Comparison of ENCODE assay signal across 9 mouse cellular contexts in the genomic region with DNA sequence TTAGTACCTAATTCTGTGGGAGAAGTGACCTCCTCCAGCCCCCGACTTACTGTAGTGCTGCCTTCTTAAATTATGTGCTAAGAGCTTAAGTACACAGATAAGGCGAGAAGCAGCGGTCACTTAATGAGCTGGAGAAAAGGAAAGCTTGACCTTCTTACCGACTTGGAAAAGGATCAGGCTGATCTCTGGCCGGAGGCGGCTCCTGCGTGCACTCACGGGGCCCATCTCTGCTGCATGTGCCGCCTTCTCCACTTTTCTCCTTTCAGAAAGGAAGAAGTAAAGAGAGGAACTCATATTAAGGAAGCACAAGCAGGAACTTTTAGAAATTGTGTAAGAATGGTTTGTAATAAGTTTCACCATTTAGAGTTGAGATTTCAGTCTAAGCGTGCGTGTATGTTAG. TPM values are rescaled to one million over a fixed set of nuclear protein-coding genes. Genes with fewer than 3 reads are reported as not detected.
DNase-seq lines count a peak whose midpoint lies in the region; ATAC-seq and TF ChIP-seq lines count a peak whose summit lies in the region.
"Had no signal": no experiment of that assay in that cellular context is flagged by ENCODE, and none has a peak within 500 bp of the region (broad histone marks: within the 10 kb centered on the region; RNA-seq: fewer than 3 reads in every experiment).

A gene (minus strand): TSS at position 292 of the 400 bp plus-strand sequence.

- DNase-seq in limb, embryonic 10.5 days (ENCODE audit: low spot score) = no peak
- DNase-seq in heart, postnatal 0 days (ENCODE audit: low spot score) = no peak
- no peak for DNase-seq in liver, embryonic 14.5 days (ENCODE audit: low read depth in 3 of 3, low spot score in 3 of 3)
- DNase-seq in cerebellum, adult 8-10 months = no peak
- no peak for DNase-seq in spleen, adult 12 weeks (ENCODE audit: low spot score)
- DNase-seq in spleen, adult 18-20 months = no peak

- H3K27me3 ChIP-seq in limb, embryonic 15.5 days = no peaks in the 10 kb centered on the region
- H3K27me3 ChIP-seq in limb, embryonic 10.5 days (ENCODE audit: low read depth, poor library complexity, severe bottlenecking) = no peaks in the 10 kb centered on the region
- no peaks in the 10 kb centered on the region for H3K27me3 ChIP-seq in heart, postnatal 0 days (ENCODE audit: control insufficient read depth, insufficient read depth, low read length)
- no peaks in the 10 kb centered on the region for H3K27me3 ChIP-seq in liver, embryonic 14.5 days (ENCODE audit: control insufficient read depth, insufficient read depth, low read length)

- no peak for TF ChIP-seq CTCF in heart, postnatal 0 days (IDR thresholded peaks at IDR 0.05; ENCODE audit: low read depth)
- no peak for TF ChIP-seq CTCF in liver, embryonic 14.5 days (IDR thresholded peaks at IDR 0.05; ENCODE audit: low read depth)
- TF ChIP-seq CTCF in olfactory bulb, adult 2 months (IDR thresholded peaks at IDR 0.05; ENCODE audit: insufficient read depth, low read depth, low read length) = no peak

- no peak for TF ChIP-seq EP300 in heart, postnatal 0 days (IDR thresholded peaks at IDR 0.05; ENCODE audit: low read depth)
- TF ChIP-seq EP300 in liver, embryonic 14.5 days (IDR thresholded peaks at IDR 0.05; ENCODE audit: low read depth) = no peak

- H3K4me2 ChIP-seq in limb, embryonic 15.5 days = no peak within 1 kb of the TSS
- 0 out of 2 replicates have a peak within 1 kb of the TSS, but pooled peaks have one; percentile 10 for H3K4me2 ChIP-seq in heart, postnatal 0 days (ENCODE audit: low read depth, low read length)
- H3K4me2 ChIP-seq in liver, embryonic 14.5 days (ENCODE audit: low read depth) = no peak within 1 kb of the TSS

- WGBS in limb, embryonic 15.5 days = 71% methylated on average over 11 of the region's 11 CpGs
- WGBS in limb, embryonic 10.5 days = 84% methylated on average over 11 of the region's 11 CpGs
- 43% methylated on average over 11 of the region's 11 CpGs for WGBS in heart, postnatal 0 days
- WGBS in liver, embryonic 14.5 days (ENCODE audit: insufficient replicate concordance) = 57% methylated on average over 11 of the region's 11 CpGs
- 75% methylated on average over 11 of the region's 11 CpGs for WGBS in olfactory bulb, adult 2 months

- no peak within 1 kb of the TSS for H3K9ac ChIP-seq in limb, embryonic 15.5 days
- no peak within 1 kb of the TSS for H3K9ac ChIP-seq in heart, postnatal 0 days (replicated peaks; ENCODE audit: low read depth, low read length)
- no peak within 1 kb of the TSS for H3K9ac ChIP-seq in liver, embryonic 14.5 days (replicated peaks)

- no peak within 1 kb of the TSS for H3K4me3 ChIP-seq in limb, embryonic 15.5 days
- H3K4me3 ChIP-seq in limb, embryonic 10.5 days = no peak within 1 kb of the TSS
- no peak within 1 kb of the TSS for H3K4me3 ChIP-seq in heart, postnatal 0 days (ENCODE audit: low read depth, low read length)
- H3K4me3 ChIP-seq in liver, embryonic 14.5 days (ENCODE audit: insufficient read depth in 1 of 2, low read depth in 2 of 2, low read length in 2 of 2) = peak within 1 kb of the TSS; percentile 8 to 23; a peak in 3 of 4 replicates
- no peak within 1 kb of the TSS for H3K4me3 ChIP-seq in olfactory bulb, adult 2 months (ENCODE audit: insufficient read depth, low read depth, low read length)

- TF ChIP-seq POLR2A in olfactory bulb, adult 2 months (IDR thresholded peaks at IDR 0.05; ENCODE audit: insufficient read depth, low read depth, low read length) = no peak

- H3K36me3 ChIP-seq in limb, embryonic 15.5 days = peaks cover 48% of the 10 kb centered on the region
- H3K36me3 ChIP-seq in limb, embryonic 10.5 days = peaks cover 88% of the 10 kb centered on the region
- peaks cover 28% of the 10 kb centered on the region for H3K36me3 ChIP-seq in heart, postnatal 0 days (replicated peaks; ENCODE audit: control insufficient read depth, insufficient read depth, low read length)
- peaks cover 5% of the 10 kb centered on the region; the same call in 1 of the 2 replicates for H3K36me3 ChIP-seq in liver, embryonic 14.5 days (replicated peaks; ENCODE audit: control insufficient read depth, insufficient read depth, low read depth)

- no peaks in the 10 kb centered on the region for H3K4me1 ChIP-seq in limb, embryonic 15.5 days
- 0 out of 2 replicates have a peak, but pooled peaks cover 4% of the 10 kb centered on the region for H3K4me1 ChIP-seq in limb, embryonic 10.5 days
- peaks cover 12% of the 10 kb centered on the region for H3K4me1 ChIP-seq in heart, postnatal 0 days (ENCODE audit: control insufficient read depth, insufficient read depth)
- H3K4me1 ChIP-seq in liver, embryonic 14.5 days (replicated peaks; ENCODE audit: control insufficient read depth in 2 of 2, insufficient read depth in 2 of 2, low read length in 1 of 2) = no peaks in the 10 kb centered on the region
- H3K4me1 ChIP-seq in olfactory bulb, adult 2 months (ENCODE audit: control insufficient read depth, insufficient read depth, low read length) = peaks cover 13% of the 10 kb centered on the region

- ATAC-seq in limb, embryonic 15.5 days (ENCODE audit: insufficient number of reproducible peaks, low FRiP score, low TSS enrichment, low read depth) = no peak
- ATAC-seq in heart, postnatal 0 days (ENCODE audit: insufficient read depth, low read depth) = no peak
- ATAC-seq in liver, embryonic 14.5 days (ENCODE audit: insufficient read depth) = no peak
- ATAC-seq: CD4-positive, CD25-positive, alpha-beta regulatory T cell, adult 4 months had no signal

- peak within 1 kb of the TSS; percentile 27 for H3K27ac ChIP-seq in limb, embryonic 15.5 days
- no peak within 1 kb of the TSS for H3K27ac ChIP-seq in limb, embryonic 10.5 days
- peak within 1 kb of the TSS; percentile 72 for H3K27ac ChIP-seq in heart, postnatal 0 days (ENCODE audit: low read depth)
- no peak within 1 kb of the TSS for H3K27ac ChIP-seq in liver, embryonic 14.5 days
- peak within 1 kb of the TSS; percentile 31; the same call in 1 of the 2 replicates for H3K27ac ChIP-seq in olfactory bulb, adult 2 months (ENCODE audit: insufficient read depth, low read depth, low read length)

- H3K9me3 ChIP-seq in limb, embryonic 15.5 days = no peaks in the 10 kb centered on the region
- H3K9me3 ChIP-seq in limb, embryonic 10.5 days (replicated peaks) = no peaks in the 10 kb centered on the region
- H3K9me3 ChIP-seq in heart, postnatal 0 days (replicated peaks; ENCODE audit: control insufficient read depth, low read length) = no peaks in the 10 kb centered on the region
- H3K9me3 ChIP-seq in liver, embryonic 14.5 days (ENCODE audit: control insufficient read depth, low read length) = no peaks in the 10 kb centered on the region

RNA-seq across cellular contexts. Expression of the gene that starts here (rescaled TPM):
- polyA plus RNA-seq in limb, embryonic 15.5 days (2015; fragmentation: Nextera tagmentation; extraction: Ambion mirVana) = 2.4 and 2.8 TPM in 2 replicates
- 0.65 and 1.1 TPM in 2 replicates for polyA plus RNA-seq in limb, embryonic 10.5 days (2016; fragmentation: Nextera tagmentation; extraction: Ambion mirVana)
- 1.6 TPM in 1 of 2 replicates, not detected in the other for total RNA-seq in heart, postnatal 0 days (2014; rRNA removed; ENCODE audit: low replicate concordance)
- 1.1 TPM in 2 replicates for polyA plus RNA-seq in heart, postnatal 0 days (2015; fragmentation: Nextera tagmentation; extraction: Ambion mirVana)
- polyA plus RNA-seq in liver, embryonic 14.5 days (2012; rRNA removed) = 3.3 and 4.7 TPM in 2 replicates
- polyA plus RNA-seq in liver, embryonic 14.5 days (2014; fragmentation: Nextera tagmentation; extraction: Ambion mirVana) = 5.8 and 7.2 TPM in 2 replicates
- polyA plus RNA-seq in olfactory bulb, adult 2 months (2012; ENCODE audit: insufficient read depth, insufficient read length, low replicate concordance, missing spikeins) = not detected in 2 replicates

Comparison
In these comparisons a context has a peak if more than half of its experiments do, and no peak if none do; other contexts are left out.
1. H3K27ac ChIP-seq: peak in limb, embryonic 15.5 days (single experiment), heart, postnatal 0 days (single experiment) and olfactory bulb, adult 2 months (single experiment); none in limb, embryonic 10.5 days (single experiment) and liver, embryonic 14.5 days (single experiment).
2. H3K4me3 ChIP-seq: peak in liver, embryonic 14.5 days (2 of 2); none in limb, embryonic 15.5 days (single experiment), limb, embryonic 10.5 days (single experiment), heart, postnatal 0 days (single experiment) and olfactory bulb, adult 2 months (single experiment).